Mouse (Mus musculus): ENCODE results near the gene Entpd2. TPM values are rescaled to one million over a fixed set of nuclear protein-coding genes. Genes with fewer than 3 reads are reported as not detected.

Entpd2 gene
- polyA plus RNA-seq, 1 experiment = not detected

DNA sequence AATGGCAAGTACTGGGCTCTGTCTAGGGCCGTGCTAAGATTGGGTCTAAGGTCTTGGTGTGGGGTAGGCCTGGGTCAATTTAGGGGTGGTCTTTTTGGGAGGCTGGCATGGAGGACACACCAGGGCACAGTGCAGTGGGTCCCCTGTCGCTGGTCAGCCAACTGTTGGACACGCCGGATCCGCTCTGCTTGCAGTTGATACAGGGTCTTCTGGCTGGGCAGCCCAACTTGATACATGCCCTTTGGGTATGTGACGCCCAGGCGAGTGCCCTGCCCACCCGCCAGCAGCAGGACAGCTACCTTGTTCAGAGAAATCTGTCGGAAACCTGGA is 30.9 kb upstream of the Entpd2 start:
- H3K27me3 ChIP-seq (ENCODE audit: control insufficient read depth, insufficient read depth, insufficient read length) = no peaks in the 10 kb centered on the region
- peak overlapping the region; percentile 65 for H3K4me3 ChIP-seq (ENCODE audit: insufficient read depth, poor library complexity, severe bottlenecking)
- H3K36me3 ChIP-seq (ENCODE audit: control insufficient read depth, insufficient read depth) = peaks cover 35% of the 10 kb centered on the region
- no peaks in the 10 kb centered on the region for H3K79me3 ChIP-seq (ENCODE audit: low read depth)
- peaks cover 16% of the 10 kb centered on the region for H3K79me2 ChIP-seq (ENCODE audit: control insufficient read depth, insufficient read depth)
- TF ChIP-seq MYOD1 (IDR thresholded peaks at IDR 0.05; ENCODE audit: control insufficient read depth, insufficient read length, low read depth) (no peak), MAX (IDR thresholded peaks at IDR 0.05) (no peak), MYOG (IDR thresholded peaks at IDR 0.05; ENCODE audit: control insufficient read depth, extremely low read depth, insufficient read length) (no peak), CTCF (IDR thresholded peaks at IDR 0.05; ENCODE audit: control insufficient read depth, insufficient read depth, insufficient read length) (no peak), FOSL1 (IDR thresholded peaks at IDR 0.05; ENCODE audit: insufficient read depth, low read length, poor library complexity, severe bottlenecking) (no peak), CEBPB (IDR thresholded peaks at IDR 0.05; ENCODE audit: low read depth) (no peak), USF1 (IDR thresholded peaks at IDR 0.05; ENCODE audit: low read depth) (no peak)
- H3ac ChIP-seq (ENCODE audit: control insufficient read depth, insufficient read length, low read depth) = peak overlapping the region; percentile 87

DNA sequence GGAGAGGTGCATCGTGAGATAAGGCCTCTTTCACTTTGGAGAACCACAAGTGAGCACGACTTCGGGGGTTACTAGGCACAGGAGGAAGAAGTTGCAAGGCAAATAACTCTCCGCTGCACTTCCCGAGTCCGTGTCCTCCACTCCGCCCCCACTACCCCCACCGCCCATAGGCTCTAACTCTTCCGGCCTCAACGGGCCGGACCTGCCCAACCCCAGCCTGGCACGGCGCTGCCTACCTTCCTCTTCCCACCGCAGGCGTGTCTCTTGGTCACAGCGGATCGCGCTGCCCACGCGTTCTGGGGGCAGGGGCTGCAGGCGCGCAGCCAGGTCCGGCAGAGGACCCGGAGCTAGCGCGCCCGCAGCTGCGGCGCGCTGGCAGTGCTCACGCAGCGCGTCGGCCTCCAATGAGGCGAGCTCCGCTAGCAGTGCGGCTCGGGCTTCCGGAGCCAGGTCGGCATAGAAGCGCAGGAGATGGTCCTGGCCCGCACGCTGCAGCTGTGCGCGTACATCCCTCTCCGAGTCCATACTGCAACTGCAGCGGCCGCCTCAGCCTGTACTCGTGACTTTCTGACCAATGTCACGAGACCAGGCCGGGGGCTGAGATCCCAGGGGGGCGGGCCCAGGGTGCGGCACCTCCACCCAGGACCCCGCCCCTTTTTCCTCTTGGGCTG is 30.4 kb upstream of the Entpd2 start, which contains the start of gene Uap1l1:
Gene Uap1l1 (minus strand): TSS at position 592 of the 671 bp plus-strand sequence.
- TF ChIP-seq USF1 (IDR thresholded peaks at IDR 0.05; ENCODE audit: low read depth) (peak; percentile 75), CEBPB (IDR thresholded peaks at IDR 0.05; ENCODE audit: low read depth) (no peak)
- H3K27me3 ChIP-seq (ENCODE audit: control insufficient read depth, insufficient read depth, insufficient read length) = no peaks in the 10 kb centered on the region
- H3ac ChIP-seq (ENCODE audit: control insufficient read depth, insufficient read length, low read depth) = peak within 1 kb of the TSS; percentile 87
- peaks cover 30% of the 10 kb centered on the region for H3K36me3 ChIP-seq (ENCODE audit: control insufficient read depth, insufficient read depth)
- peak within 1 kb of the TSS; percentile 65 for H3K4me3 ChIP-seq (ENCODE audit: insufficient read depth, poor library complexity, severe bottlenecking)
- peaks cover 16% of the 10 kb centered on the region for H3K79me2 ChIP-seq (ENCODE audit: control insufficient read depth, insufficient read depth)
- H3K79me3 ChIP-seq (ENCODE audit: low read depth) = no peaks in the 10 kb centered on the region

DNA sequence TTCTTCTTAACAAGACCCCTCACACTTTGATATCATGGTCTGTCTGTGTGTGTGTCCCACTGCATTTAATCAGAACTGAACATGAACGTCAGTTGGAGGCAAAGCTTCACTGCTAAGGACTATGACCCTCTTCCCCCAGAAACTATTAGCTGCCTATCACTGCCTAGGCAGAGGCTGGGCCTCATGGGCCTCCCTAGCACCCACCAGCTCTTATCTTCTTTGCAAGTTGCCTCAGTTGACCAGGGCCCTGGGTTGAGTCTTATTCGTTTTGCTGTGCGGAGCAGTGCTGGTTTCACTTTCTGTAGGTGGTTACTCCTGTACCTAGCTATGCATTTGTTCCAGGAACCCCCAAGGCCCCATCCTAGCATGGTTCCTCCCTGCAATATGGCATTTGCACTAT is 25.7 kb upstream of the Entpd2 start:
- TF ChIP-seq USF1 (IDR thresholded peaks at IDR 0.05; ENCODE audit: low read depth) (no peak), CTCF (IDR thresholded peaks at IDR 0.05; ENCODE audit: control insufficient read depth, insufficient read depth, insufficient read length) (no peak), MAX (IDR thresholded peaks at IDR 0.05) (no peak), MYOG (IDR thresholded peaks at IDR 0.05; ENCODE audit: control insufficient read depth, extremely low read depth, insufficient read length) (no peak), FOSL1 (IDR thresholded peaks at IDR 0.05; ENCODE audit: insufficient read depth, low read length, poor library complexity, severe bottlenecking) (no peak), MYOD1 (IDR thresholded peaks at IDR 0.05; ENCODE audit: control insufficient read depth, insufficient read length, low read depth) (no peak), CEBPB (IDR thresholded peaks at IDR 0.05; ENCODE audit: low read depth) (no peak)
- Histone ChIP-seq H3K36me3 (ENCODE audit: control insufficient read depth, insufficient read depth) (no peaks in the 10 kb centered on the region), H3K27me3 (ENCODE audit: control insufficient read depth, insufficient read depth, insufficient read length) (no peaks in the 10 kb centered on the region), H3K79me3 (ENCODE audit: low read depth) (peaks cover 3% of the 10 kb centered on the region), H3K4me3 (ENCODE audit: insufficient read depth, poor library complexity, severe bottlenecking) (no peak overlapping the region), H3K79me2 (ENCODE audit: control insufficient read depth, insufficient read depth) (peaks cover 23% of the 10 kb centered on the region), H3ac (ENCODE audit: control insufficient read depth, insufficient read length, low read depth) (no peak overlapping the region)

DNA sequence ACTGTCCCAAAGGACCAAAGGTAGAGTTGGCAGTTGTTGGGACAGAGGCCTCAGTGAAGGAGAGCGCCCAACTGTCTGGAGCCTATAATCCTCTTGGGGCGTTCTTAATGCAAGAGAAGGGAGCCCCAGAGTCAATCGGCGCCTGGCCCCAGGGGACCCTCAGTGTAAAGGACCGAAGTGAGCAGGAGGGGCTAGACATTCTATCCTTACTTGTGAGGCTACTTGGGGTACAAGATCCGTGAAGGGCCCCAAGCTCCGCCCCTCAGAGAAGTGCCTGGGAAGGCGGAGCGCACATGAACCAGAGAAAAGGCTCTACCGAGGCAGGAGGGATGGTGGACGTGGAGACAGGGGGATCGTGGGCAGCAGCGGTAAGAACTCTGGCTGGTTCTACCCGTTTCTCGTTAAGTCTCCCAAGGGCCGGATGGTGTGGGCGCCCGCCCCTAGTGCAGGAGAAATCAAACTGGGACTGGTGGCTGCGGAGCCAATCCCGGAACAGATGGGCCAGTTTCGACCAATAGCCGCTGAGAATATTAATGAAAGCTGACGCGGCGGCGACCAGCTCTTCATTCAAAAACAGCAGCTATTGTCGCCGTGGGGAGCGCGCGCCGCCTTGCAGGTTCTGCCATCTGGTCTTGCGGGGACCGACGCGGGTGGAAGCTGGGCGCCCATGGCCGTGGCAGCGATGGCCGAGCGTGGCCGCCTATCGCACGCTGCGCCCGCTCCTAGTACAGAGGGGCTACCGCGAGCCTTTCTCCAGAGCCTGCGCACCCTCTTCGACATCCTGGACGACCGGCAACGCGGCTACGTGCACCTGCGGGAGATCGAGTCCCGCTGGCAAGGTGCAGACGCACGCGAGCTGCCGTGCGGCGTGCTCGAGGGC is 23.7 kb upstream of the Entpd2 start, which contains the start of gene Sapcd2:
Gene Sapcd2 (plus strand): TSS at position 558 of the 880 bp plus-strand sequence.
- TF ChIP-seq CTCF (IDR thresholded peaks at IDR 0.05; ENCODE audit: control insufficient read depth, insufficient read depth, insufficient read length) (no peak), MAX (IDR thresholded peaks at IDR 0.05) (no peak), CEBPB (IDR thresholded peaks at IDR 0.05; ENCODE audit: low read depth) (no peak), USF1 (IDR thresholded peaks at IDR 0.05; ENCODE audit: low read depth) (no peak), MYOG (IDR thresholded peaks at IDR 0.05; ENCODE audit: control insufficient read depth, extremely low read depth, insufficient read length) (no peak), FOSL1 (IDR thresholded peaks at IDR 0.05; ENCODE audit: insufficient read depth, low read length, poor library complexity, severe bottlenecking) (no peak), MYOD1 (IDR thresholded peaks at IDR 0.05; ENCODE audit: control insufficient read depth, insufficient read length, low read depth) (no peak)
- peak within 1 kb of the TSS; percentile 75 for H3ac ChIP-seq (ENCODE audit: control insufficient read depth, insufficient read length, low read depth)

GRCm38 (mm10) chr2:25372644-25373391 is 22.9 kb upstream of the Entpd2 start:
- peak overlapping the region; percentile 79 for H3K4me3 ChIP-seq (ENCODE audit: insufficient read depth, poor library complexity, severe bottlenecking)
- H3K79me2 ChIP-seq (ENCODE audit: control insufficient read depth, insufficient read depth) = peaks cover 22% of the 10 kb centered on the region
- no peaks in the 10 kb centered on the region for H3K27me3 ChIP-seq (ENCODE audit: control insufficient read depth, insufficient read depth, insufficient read length)
- H3K79me3 ChIP-seq (ENCODE audit: low read depth) = peaks cover 3% of the 10 kb centered on the region
- H3K36me3 ChIP-seq (ENCODE audit: control insufficient read depth, insufficient read depth) = peaks cover 21% of the 10 kb centered on the region
- TF ChIP-seq MYOD1 (IDR thresholded peaks at IDR 0.05; ENCODE audit: control insufficient read depth, insufficient read length, low read depth) (no peak), FOSL1 (IDR thresholded peaks at IDR 0.05; ENCODE audit: insufficient read depth, low read length, poor library complexity, severe bottlenecking) (no peak), MAX (IDR thresholded peaks at IDR 0.05) (no peak), USF1 (IDR thresholded peaks at IDR 0.05; ENCODE audit: low read depth) (no peak), MYOG (IDR thresholded peaks at IDR 0.05; ENCODE audit: control insufficient read depth, extremely low read depth, insufficient read length) (no peak), CEBPB (IDR thresholded peaks at IDR 0.05; ENCODE audit: low read depth) (no peak), CTCF (IDR thresholded peaks at IDR 0.05; ENCODE audit: control insufficient read depth, insufficient read depth, insufficient read length) (no peak)
- peak overlapping the region; percentile 75 for H3ac ChIP-seq (ENCODE audit: control insufficient read depth, insufficient read length, low read depth)

More for the DNA sequence above, 23.7 kb upstream of the Entpd2 start, which contains the start of gene Sapcd2:
- Histone ChIP-seq H3K79me2 (ENCODE audit: control insufficient read depth, insufficient read depth) (peaks cover 22% of the 10 kb centered on the region), H3K4me3 (ENCODE audit: insufficient read depth, poor library complexity, severe bottlenecking) (peak within 1 kb of the TSS; percentile 79), H3K79me3 (ENCODE audit: low read depth) (peaks cover 3% of the 10 kb centered on the region), H3K36me3 (ENCODE audit: control insufficient read depth, insufficient read depth) (peaks cover 15% of the 10 kb centered on the region), H3K27me3 (ENCODE audit: control insufficient read depth, insufficient read depth, insufficient read length) (no peaks in the 10 kb centered on the region)

All from C2C12 (cell line).